Mouse (Mus musculus): ENCODE data around the gene Gemin5.

DNA sequence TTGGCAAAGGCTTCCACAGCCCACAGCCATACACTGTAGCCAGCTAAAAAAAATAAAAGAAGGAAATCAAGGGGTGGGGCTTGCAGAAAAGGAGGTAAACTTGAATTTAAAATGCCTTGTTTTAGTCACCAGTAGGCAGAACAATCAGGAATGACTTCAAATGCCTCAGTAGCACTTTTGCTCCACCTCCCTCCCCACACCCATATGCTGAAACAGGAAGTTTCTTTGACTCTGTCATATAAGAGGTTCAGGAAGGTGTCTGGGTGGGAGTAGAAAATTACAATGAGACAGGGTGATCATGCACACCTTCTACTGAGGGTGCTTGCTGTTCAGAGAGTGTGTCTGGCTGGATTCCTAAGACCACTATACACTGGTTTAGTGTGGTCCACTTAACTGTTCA is 33.5 kb downstream of the Gemin5 start:
- TF ChIP-seq POLR2A (IDR thresholded peaks at IDR 0.05; ENCODE audit: low read depth, low read length) (no peak), CTCF (IDR thresholded peaks at IDR 0.05; ENCODE audit: extremely low read depth, insufficient read depth, insufficient read length, insufficient replicate concordance) (no peak)

Measured in spleen, adult 2 months (tissue).